In genomic region chr7:33900007-33900406, GRCm38 (mm10) we compare ENCODE assay signal across 25 mouse cellular contexts. TPM values are rescaled to one million over a fixed set of nuclear protein-coding genes. Genes with fewer than 3 reads are reported as not detected.
DNase-seq lines count a peak whose midpoint lies in the region; ATAC-seq and TF ChIP-seq lines count a peak whose summit lies in the region.
"Had no signal": no experiment of that assay in that cellular context is flagged by ENCODE, and none has a peak within 500 bp of the region (broad histone marks: within the 10 kb centered on the region; RNA-seq: fewer than 3 reads in every experiment).

No protein-coding gene starts in this region.

- peak; percentile 15 to 60 for DNase-seq in heart, adult 18-20 months
- DNase-seq in heart, postnatal 25 days (ENCODE audit: low spot score), result no peak
- DNase-seq in lung, adult 18-20 months, result peak; percentile 4 to 10
- DNase-seq in lung, postnatal 0 days (ENCODE audit: low spot score), result no peak
- DNase-seq in gastrocnemius, postnatal 10 days, result peak; percentile 6
- DNase-seq in left cerebral cortex, postnatal 4 days, result no peak
- DNase-seq: adrenal gland, postnatal 36 days; cerebellum, adult 9-10 months; kidney, postnatal 14 days; thymus, postnatal 25 days had no signal

- H3K4me3 ChIP-seq in lung, postnatal 0 days (ENCODE audit: low read depth, low read length), result no peak overlapping the region
- H3K4me3 ChIP-seq: embryonic facial prominence, embryonic 15.5 days; heart, embryonic 13.5 days; hindbrain, embryonic 12.5 days; left cerebral cortex, adult 2 months; limb, embryonic 12.5 days; liver, embryonic 15.5 days had no signal

- TF ChIP-seq CTCF in lung, postnatal 0 days (IDR thresholded peaks at IDR 0.05), result no peak

- ATAC-seq in lung, postnatal 0 days, result no peak
- peak; percentile 91 for ATAC-seq in megakaryocyte progenitor cell, adult 5-6 weeks (replicated peaks; ENCODE audit: poor library complexity)
- no peak for ATAC-seq in erythroid progenitor cell, adult 5-6 weeks (replicated peaks; ENCODE audit: low FRiP score, poor library complexity, severe bottlenecking)
- ATAC-seq: activated CD4-positive, CD25-positive, alpha-beta regulatory T cell, adult 4 months; midbrain, embryonic 16.5 days; Patski had no signal

- H3K9ac ChIP-seq in lung, postnatal 0 days (replicated peaks; ENCODE audit: low read depth), result no peak overlapping the region
- H3K9ac ChIP-seq: embryonic facial prominence, embryonic 15.5 days; heart, embryonic 13.5 days; hindbrain, embryonic 12.5 days; limb, embryonic 12.5 days; liver, embryonic 15.5 days had no signal

- no peaks in the 10 kb centered on the region; the same call in 1 of the 2 replicates for H3K9me3 ChIP-seq in lung, postnatal 0 days (ENCODE audit: low read length)
- H3K9me3 ChIP-seq: liver, embryonic 15.5 days had no signal

- H3K4me2 ChIP-seq in lung, postnatal 0 days (replicated peaks; ENCODE audit: low read depth, low read length), result no peak overlapping the region
- H3K4me2 ChIP-seq: embryonic facial prominence, embryonic 15.5 days; heart, embryonic 13.5 days; hindbrain, embryonic 12.5 days; limb, embryonic 12.5 days; liver, embryonic 15.5 days had no signal

- no peaks in the 10 kb centered on the region for H3K36me3 ChIP-seq in lung, postnatal 0 days (ENCODE audit: insufficient read depth, low read length)
- H3K36me3 ChIP-seq: embryonic facial prominence, embryonic 15.5 days; heart, embryonic 13.5 days; hindbrain, embryonic 12.5 days; limb, embryonic 12.5 days; liver, embryonic 15.5 days had no signal

- intact Hi-C loops in heart, postnatal 25 days (cut with DNase I), result no loop called here
- intact Hi-C loops in left cerebral cortex, postnatal 4 days (cut with DNase I), result no loop called here

- no peak overlapping the region for H3K27ac ChIP-seq in lung, postnatal 0 days (ENCODE audit: low read length)
- H3K27ac ChIP-seq: embryonic facial prominence, embryonic 15.5 days; heart, embryonic 13.5 days; hindbrain, embryonic 12.5 days; left cerebral cortex, adult 2 months; limb, embryonic 12.5 days; liver, embryonic 15.5 days had no signal

- no peak for TF ChIP-seq EP300 in lung, postnatal 0 days (IDR thresholded peaks at IDR 0.05)

- WGBS in lung, postnatal 0 days, result 51% methylated on average over 2 of the region's 2 CpGs

- H3K27me3 ChIP-seq in lung, postnatal 0 days (replicated peaks; ENCODE audit: insufficient read depth, low read length), result no peaks in the 10 kb centered on the region
- H3K27me3 ChIP-seq: embryonic facial prominence, embryonic 15.5 days; heart, embryonic 13.5 days; hindbrain, embryonic 12.5 days; limb, embryonic 12.5 days; liver, embryonic 15.5 days; Patski had no signal

- H3K4me1 ChIP-seq in lung, postnatal 0 days (ENCODE audit: insufficient read depth, low read depth, low read length), result no peaks in the 10 kb centered on the region
- H3K4me1 ChIP-seq: embryonic facial prominence, embryonic 15.5 days; heart, embryonic 13.5 days; hindbrain, embryonic 12.5 days; limb, embryonic 12.5 days; liver, embryonic 15.5 days had no signal

RNA-seq across cellular contexts. Expression of gene Scgb2b26, which starts 44.8 kb away (rescaled TPM):
- not detected for total RNA-seq in heart, adult 18-20 months (2021)
- total RNA-seq in heart, postnatal 25 days (2021), result not detected
- polyA plus RNA-seq in lung, postnatal 0 days (2015; fragmentation: Nextera tagmentation; extraction: Ambion mirVana), result not detected in 2 replicates
- not detected for total RNA-seq in gastrocnemius, postnatal 10 days (2021)
- not detected in 2 replicates for total RNA-seq in megakaryocyte progenitor cell, adult 5-6 weeks (2015)
- not detected in 2 replicates for total RNA-seq in megakaryocyte progenitor cell, adult 5-6 weeks (2017)
- total RNA-seq in left cerebral cortex, postnatal 4 days (2021), result not detected
- not detected in 2 replicates for total RNA-seq in erythroid progenitor cell, adult 5-6 weeks (2015; ENCODE audit: low replicate concordance)
- total RNA-seq in erythroid progenitor cell, adult 5-6 weeks (2017; ENCODE audit: low replicate concordance), result not detected in 2 replicates
- total RNA-seq: adrenal gland, postnatal 36 days; layer of hippocampus, adult 8-10 months; left cerebral cortex, adult 2 months had no signal
- polyA plus RNA-seq: activated CD4-positive, CD25-positive, alpha-beta regulatory T cell, adult 4 months; embryonic facial prominence, embryonic 15.5 days; forebrain, embryonic 11.5 days; frontal cortex, adult 2 months; heart, embryonic 13.5 days; hindbrain, embryonic 12.5 days; intestine, embryonic 14.5 days; limb, embryonic 12.5 days; liver, embryonic 15.5 days; midbrain, embryonic 16.5 days; Patski had no signal

Comparison
In these comparisons a context has a peak if more than half of its experiments do, and no peak if none do; other contexts are left out.
1. DNase-seq: peak in heart, adult 18-20 months (2 of 2), lung, adult 18-20 months (2 of 2) and gastrocnemius, postnatal 10 days (single experiment); none in heart, postnatal 25 days (single experiment), lung, postnatal 0 days (single experiment) and left cerebral cortex, postnatal 4 days (single experiment).